Mouse (Mus musculus) telencephalon, adult 2 months (tissue): ENCODE measurements at regions not wholly inside any gene's neighbourhood (a gene's known extent, or its start where the extent isn't known, plus 50 kb on each side); places are given as distances from the start of the nearest gene placed in this dataset.

ENCODE experiments used
- DNase-seq: peaks from one replicate; pipeline ENCODE4 v3.0.0-alpha.2; 2011; ENCODE audit warnings: low read depth, low spot score

DNA sequence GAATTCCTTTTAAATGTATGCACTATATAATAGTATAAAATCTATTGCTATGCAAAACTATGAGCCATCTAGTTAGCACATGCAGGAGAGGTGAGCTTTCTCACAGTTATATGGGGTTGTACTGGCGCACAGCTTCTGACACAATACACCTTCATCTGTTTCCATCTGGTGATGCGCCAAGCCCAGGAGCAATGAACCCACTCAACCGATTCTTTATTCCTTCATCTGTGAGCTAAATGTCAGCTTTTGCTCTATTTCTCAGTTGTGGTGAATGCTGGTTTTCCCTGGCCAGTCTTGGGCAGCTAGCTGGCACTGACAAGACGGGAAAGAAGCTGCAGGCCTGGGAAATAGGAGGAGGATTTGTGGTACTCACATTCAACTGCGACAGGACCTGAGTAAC, 225.4 kb downstream of the Gm19410 start:
- no peak for DNase-seq

DNA sequence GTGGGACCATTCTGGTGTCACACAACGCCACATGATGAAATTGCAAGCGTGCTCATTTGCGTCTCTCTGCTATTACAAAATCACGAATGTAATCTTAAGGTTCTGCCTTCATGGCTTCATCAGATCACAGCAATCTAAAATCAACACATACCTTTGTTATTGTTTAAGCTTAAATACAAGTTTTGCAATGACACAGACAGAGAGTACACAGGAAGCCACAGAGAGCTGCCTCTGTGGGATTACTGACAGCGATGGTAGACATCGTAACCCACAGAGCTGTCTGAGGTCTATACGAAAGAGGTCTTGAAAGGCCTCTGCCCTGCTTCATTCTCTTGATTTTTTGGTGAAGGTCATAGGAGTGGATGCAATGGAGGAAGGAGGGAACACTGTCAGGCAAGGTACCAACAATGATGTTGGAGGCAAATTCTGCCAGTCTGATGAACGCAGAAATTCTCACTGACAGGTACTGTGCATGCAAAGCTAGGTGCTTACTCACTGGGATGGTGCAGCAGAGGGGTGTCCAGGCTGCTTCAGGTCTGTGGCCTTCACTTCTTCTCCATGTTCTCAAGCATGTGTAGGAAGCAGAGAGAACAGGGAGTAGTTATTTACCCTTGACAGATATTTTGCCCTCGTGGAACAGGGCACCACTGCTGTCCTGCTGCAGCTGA, 226.5 kb downstream of the Gm19410 start:
- DNase-seq = no peak

DNA sequence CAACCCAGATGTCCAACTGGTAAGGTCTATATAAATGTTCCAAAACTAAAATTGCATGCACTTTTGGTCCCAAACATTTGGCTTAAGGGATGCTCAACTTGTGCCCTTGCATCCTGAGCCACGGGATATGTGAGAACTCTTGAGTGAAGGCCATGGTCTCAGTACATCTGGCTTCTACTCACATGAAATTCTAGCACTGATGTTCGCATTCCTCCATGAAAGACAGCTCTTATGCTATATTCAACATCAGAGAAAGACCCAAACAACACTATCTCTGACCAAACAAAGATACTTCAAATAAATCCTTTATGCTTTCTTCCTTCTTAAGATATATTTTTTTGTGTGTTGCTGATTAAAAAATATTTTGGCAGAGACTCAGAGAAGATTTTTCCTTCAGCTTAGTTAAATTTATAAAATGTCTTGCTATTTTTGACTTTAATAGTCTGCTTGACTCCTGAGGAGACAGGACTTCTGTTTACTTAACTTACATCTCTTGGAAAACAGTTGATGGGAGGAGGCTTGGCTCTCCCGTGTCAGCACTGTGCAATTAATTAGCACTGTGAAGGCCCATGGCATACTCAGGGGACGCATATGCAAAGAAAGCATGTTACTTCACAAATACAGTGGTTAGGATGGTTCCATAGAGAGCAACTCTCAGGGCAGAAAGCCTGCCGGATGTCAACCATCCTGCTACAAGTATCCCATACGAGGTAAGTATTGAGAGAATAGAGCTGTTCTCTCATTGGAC, 230.9 kb downstream of the Gm19410 start:
- no peak for DNase-seq

DNA sequence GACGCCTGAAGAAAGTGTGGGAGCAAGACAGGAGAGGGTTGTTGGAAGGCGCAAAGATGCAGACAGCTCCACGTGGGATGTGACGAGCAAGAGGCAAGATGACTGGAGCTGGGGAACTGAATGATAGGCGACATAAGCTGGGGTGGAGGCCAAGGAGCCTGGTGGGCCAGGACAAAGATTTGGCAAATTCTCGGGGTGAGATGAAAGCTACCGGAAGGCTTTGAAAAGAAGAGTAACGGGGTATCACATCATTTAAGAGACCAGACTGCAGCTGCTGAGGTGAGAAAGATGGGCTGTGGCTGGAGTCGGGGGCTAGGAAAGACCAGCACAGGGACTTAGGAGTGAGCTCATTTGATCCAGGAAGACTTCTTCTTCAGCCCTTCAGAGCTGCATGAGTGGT, 234.0 kb downstream of the Gm19410 start:
- no peak for DNase-seq

DNA sequence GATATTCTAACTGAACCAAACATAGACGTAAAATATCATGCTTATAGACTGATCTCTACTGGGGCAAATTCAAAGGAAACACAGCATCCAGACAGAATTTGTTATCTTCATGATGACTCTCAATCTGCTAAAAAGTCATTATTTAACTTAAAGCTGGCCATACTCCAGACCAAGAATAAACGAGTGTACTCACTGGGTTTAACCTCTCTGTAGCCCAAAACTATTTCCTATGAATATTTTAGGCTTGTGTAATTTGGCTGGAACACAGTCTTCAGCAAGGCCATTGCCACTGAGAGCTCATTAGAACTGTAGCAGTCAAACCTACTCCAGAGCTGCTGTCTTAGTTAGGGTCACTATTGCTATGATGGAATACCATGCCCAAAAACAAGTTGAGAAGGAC, 238.8 kb downstream of the Gm19410 start:
- DNase-seq = no peak

DNA sequence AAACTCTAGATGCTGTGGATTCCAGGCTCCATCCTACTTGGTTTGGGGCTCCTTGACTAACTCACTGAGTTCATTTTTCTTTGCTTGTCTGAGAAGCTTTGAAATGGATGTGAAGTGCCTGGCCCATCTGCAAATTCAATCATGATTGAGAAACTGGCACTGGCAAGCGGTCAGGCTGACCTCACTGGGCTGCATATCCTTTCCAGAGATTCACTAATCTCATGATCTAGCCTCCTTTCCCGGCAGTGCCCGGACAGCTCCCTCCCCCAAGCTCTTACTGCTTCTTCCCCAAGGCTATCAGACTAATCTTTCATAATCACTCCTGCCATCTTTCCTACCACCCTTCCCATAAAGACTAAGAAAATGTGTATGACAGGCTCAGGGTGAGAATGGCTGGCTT, 239.9 kb downstream of the Gm19410 start:
- no peak for DNase-seq

DNA sequence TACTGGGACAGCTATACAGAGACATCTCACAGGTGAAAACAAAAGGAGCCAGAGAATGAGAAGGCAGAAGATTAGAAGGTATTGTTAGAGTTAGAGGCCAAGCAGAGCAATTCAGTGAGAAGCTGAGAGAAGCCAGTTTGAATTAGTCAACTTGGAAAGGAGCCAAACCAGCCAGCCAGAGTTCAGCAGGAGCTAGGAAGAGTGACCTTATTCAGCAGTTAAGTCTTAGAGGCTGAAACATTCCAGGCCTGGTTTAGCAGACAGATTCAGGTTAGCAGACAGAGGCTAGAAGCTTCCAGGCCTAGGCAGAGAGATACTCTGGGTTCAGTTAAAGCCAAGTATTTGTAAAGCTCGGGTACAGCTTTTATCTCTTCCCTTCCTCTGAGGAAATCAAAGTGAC, 242.1 kb downstream of the Gm19410 start:
- DNase-seq = no peak

DNA sequence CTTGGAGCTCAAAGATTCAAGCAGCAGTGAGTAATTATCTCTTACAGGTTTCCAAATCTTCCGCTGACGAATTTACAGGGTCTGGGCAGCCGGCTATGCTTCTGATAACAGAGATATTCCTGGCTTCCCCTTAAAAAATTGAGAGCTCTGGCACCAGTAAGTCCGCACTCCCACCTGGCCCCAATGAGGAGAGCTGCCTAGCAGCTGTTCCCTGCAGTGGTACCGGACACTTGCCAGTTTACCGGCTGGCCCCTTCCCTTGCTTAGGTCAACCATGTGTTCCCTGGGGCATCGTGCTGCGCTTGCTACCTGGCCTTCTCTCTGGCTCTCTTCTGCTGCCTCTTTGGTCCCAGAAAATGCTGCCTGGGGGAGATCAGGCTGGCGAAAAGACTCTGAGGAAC, 244.0 kb downstream of the Gm19410 start:
- no peak for DNase-seq

DNA sequence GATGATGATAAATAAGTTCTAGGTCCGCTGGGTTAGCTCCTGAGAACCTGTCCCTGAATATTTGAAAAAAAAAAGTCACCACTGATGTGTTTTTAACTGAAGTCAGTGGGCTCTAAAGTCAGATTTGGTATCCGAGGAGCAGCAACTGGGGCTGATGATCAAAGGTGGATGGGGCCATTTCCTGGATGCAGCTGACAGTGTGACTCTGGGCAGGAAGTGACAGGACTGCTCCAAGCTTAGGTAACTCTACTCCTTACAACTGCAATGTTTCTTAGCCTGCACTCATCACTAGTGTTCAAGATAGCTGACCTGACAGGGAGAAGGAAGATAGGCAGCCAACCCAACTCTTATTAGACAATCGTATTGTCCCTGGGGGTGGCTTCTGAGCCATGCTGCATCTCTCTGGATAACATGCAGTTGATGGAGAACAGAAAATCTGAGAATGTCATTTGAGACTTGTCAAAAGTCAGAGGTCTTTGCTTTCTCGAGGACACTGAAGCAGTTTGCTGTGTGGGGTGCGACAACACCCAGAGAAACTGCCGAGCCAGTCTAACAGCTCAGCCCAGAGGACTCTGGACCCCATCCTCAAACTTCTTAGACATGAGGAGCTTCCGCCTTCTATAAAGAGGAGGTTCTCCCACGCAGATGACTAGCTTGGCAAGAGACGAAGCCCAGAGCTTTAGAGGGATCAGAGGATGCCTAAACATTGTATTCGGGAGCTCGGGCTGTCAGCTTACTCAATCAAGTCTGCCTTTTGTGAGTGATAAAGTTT, 245.0 kb downstream of the Gm19410 start:
- DNase-seq = no peak

DNA sequence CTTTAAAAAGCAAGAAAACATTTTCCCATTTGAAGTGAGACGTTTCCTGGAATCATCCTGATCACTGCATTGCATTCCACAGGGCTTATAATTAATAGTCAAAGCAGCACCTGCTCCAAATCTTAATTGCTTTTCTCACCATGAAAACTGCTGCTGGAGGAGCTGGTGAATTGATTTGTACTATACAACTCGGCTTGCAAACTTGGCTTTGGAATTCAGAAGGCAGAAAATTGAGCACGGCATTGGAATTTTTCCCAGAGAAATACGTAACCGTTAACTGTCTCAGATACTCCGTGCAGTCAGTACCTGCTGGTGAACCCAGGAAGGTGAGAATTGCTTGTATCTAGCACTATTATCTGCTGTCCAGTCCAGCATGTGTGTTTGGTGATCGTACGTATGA, 249.3 kb downstream of the Gm19410 start:
- peak; percentile 57 for DNase-seq

DNA sequence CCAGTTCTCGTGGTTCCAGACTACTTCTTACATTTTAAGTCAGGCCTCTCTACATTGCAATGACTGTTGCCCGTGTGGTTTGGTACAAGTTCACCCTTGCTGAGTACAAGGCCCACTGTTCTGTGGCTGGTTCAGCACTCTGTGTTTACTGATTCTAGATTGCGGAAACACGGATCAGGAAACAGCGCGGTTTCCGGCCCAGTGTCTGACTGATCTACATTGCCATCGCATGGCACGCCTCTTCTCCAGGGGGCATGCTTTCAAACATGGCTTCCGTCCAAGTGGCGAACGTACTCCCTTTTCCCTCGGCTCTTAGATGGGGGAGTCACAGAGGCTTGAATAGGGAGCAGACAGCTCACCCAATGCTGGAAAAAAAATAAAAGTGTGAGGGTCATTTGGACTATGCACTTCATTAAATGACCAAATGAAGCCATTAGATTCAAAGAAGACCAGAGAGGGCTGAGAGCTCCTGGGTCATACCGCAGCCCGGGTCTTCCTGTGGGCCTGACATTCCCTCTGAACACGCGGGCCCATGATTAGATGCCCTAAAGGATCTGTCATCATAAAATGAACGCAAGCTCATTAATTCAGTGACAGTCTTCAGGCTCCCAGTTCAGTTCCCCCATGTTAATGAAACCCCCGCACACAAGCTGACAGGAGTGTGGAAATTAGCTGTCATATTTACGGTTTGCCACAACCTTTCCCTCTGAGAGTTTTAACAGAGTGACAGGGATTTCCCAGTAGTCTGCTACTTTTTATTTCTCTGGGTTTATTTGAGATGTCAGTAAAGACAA, 250.9 kb downstream of the Gm19410 start:
- DNase-seq = no peak

DNA sequence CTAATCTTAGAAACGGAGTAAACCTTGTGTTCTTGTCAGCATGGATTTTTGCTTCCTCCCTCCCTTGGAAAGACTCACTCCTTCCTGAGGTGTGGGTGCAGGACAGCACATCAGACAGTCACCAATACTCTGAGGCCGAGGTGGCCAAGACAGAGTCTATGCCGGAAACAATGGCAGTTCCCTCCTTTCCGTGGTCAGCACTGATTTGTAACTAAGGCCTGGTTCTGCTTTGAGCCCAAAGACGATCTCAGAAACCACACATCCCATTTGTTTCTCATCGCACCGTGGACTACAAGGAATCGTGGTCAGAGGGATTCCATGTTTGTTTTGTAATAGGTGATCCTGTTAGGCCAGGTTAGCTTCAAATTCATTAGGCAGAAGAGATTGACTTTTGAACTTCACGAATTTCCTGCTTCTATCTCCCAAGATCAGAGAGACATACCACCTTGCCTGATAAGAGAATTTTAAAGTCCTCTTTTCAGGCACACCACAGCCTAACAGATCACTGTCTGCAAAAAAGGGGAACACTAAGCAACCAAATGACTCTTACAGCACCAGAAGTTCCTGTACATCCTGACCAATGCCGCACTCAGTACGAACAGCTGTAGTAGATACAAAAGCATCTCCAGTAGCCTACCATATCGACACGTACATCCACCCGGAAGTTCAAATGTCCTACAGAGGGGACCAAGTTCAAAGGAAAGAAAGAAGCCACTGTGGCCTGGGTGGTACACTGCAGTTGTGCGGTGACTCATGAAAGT, 253.6 kb downstream of the Gm19410 start:
- no peak for DNase-seq

DNA sequence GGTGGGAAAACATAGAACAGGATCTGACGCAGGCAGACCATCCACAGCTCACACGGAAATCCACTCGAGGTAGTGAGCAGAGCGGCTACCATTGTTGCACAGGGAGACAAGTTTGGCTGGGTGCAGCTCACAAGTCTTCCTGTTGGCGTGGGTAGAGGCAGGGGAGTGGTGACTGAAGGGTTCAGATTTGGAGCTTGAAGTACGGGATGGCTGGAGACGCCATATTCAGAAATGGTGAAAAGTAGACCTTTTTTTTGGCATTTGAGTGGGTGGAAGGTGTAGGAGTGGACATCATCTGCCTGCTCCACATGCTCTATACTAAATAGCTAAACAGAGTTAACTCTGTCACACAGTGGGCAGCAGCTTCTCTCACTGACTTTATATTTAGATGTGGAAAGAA, 254.3 kb downstream of the Gm19410 start:
- DNase-seq = peak; percentile 89

DNA sequence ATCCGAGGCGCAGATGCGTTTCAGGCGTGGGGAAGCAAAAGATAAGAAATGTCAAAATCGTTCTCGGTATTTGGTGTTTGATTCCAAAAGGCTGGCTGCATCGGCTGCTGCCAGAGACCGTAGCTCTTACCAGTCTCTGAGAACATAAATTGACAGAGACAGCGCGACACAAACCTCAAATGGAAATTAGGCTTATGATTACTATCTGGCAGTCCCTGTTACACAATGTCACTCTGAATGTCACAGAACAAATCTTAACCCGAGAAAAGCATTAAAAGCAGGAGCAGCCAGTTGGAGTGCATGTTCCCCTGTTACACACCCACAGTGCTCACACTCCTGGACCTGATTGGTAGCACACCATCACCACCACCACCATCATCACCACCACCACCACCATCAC, 262.0 kb downstream of the Gm19410 start:
- no peak for DNase-seq

DNA sequence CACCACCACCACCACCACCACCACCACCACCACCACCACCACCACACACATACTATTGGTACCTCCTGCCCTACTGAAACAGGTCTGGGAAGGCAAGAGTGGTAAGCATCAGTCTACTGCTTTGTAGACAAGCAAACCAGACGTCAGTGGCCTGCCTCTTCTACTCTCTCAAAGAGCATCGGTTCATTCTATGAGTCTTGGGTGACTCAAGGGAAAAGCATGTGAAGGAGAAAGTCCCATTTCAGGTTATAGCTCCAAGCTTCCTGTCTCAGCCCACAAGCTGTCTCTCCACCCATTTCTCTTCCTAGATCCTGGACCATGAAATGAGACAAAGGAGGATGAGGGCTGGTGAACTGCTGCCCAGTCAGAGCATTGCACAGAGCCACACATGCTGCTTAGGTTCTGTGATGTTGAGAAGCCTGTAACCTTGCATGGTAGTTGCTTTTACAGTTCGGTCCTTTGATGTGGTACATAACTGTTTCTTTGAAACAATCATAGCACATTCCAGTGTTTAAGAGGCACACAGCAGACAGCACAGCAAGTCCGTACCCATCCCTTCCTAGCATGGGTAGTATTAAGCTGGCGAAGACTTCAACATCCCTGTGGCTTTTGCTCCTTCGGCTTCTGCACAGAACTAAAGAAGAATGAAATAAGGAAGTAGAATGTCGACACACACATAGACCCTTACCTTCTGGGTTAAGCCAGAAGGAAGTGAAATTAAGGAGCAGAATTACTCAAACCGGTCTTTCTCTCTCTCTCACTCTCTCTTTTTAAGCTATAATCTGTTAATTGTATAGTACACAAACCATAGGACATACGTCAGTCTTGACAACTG, 262.7 kb downstream of the Gm19410 start:
- DNase-seq = no peak

DNA sequence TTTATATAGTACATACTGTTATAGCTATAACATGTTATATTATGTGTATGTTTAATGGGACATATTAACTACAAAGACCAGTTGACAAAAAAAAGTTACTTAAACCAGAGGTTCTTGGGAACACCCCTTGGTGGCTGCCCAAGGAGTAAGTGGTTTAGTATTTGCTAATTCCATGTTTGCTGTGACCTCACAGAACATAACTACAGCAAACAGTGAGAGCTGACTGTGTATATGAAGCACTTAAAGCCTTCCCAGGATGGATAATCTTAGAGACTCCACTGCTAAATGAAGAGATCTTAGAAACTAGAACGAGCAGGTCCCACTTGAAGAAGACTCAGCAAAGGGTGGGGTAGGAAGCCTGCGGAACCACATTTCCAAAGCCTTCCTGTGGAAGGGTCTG, 263.9 kb downstream of the Gm19410 start:
- no peak for DNase-seq

DNA sequence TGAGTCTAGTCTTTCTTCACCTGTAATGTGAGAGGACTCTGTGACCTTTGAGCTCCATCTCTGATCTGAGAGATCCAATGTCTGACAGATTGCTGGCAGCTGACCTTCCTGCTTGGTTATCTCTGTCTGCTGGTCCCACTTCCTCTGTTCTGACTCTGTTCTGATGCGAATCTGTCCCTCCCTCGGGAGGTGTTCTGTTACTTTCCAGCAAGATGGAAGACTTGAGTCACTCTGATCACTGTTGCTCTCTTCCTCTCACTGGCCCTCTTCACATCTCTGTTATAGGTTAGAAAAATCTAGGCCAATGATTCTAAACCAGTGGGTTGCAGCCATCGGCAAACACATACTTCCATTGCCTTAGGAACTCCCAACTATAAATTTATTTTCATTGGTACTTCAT, 264.6 kb downstream of the Gm19410 start:
- DNase-seq = no peak

DNA sequence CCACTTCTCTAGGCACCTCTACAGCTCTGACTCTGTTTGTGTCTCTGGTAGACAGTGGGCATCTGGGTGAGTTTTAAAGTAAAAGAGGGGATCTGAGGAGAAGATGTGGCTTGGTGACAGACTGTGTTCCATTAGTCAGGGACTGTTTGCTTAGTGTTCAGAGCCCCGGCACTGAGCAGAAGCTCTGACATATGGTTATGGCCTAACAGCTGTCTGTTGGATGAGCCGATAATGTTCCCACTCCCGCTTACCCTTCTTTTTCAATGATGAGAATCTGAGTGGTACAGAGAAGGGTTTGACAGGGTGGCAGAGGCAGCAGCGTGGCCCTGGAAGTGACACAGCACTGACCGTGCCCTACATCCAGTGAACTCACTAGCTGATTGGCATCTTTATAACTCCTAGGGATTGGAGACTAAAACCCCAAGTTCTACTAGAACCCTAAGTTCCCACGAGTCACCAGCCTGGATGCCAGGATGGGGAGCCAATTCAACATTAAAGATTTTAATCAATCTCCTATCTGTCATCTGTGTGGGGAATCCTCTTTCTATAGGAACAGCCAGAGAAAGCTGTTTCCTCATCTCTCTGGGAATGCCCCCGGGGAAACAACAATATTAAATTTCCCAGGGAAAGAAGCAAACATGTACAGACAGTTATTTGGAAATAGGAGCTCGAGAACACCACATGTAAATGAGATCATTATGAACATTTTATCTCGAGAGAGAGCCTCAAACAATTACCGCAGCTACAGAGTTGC, 266.6 kb downstream of the Gm19410 start:
- DNase-seq = no peak

DNA sequence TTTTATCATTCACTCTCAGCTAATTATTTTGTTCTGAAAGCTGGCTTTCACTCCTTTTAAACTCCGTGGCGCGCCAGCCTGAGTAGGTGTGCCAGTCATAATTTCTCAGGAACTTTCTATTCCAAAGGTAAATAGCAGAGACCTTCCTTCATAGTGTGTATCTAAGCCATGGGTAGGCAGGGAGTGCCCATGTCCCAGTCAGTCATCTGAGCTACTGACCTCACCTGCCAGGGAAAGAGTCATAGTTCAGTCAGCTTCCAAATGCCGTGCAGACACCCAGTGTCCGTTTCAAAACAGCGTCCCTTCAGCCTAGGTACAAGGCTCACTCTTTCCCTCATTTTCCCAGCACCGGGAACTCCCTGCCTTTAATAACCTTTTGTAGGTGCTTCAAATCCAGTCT, 269.7 kb downstream of the Gm19410 start:
- no peak for DNase-seq

DNA sequence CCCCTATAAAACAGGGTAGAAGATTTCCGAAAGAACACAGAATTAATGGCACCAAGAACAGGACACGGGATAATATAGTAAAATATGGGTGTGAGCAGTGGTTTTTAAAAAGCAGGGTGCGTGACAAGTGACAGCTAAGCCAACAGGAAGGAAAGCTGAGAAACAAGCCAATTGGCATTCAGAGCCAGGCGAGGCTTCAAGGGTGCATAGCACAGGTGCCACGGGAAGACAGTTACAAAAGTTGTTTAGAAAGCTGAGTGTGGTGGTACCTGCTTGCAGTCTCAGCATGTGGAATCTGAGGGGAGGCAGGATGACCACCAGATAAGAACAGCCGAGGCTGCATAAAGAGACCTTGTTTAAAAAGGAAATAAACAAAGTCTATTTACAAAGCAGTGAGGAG, 270.7 kb downstream of the Gm19410 start:
- DNase-seq = no peak
